In genomic region chr10:25111181-25111580, GRCm38 (mm10) we compare ENCODE assay signal across 13 mouse cellular contexts.
DNase-seq lines count a peak whose midpoint lies in the region; ATAC-seq and TF ChIP-seq lines count a peak whose summit lies in the region.
"Had no signal": no experiment of that assay in that cellular context is flagged by ENCODE, and none has a peak within 500 bp of the region (broad histone marks: within the 10 kb centered on the region; RNA-seq: fewer than 3 reads in every experiment).

No protein-coding gene starts in this region.

- H3K27me3 ChIP-seq in hindbrain, embryonic 14.5 days (ENCODE audit: control insufficient read depth, insufficient read depth, low read length) = no peaks in the 10 kb centered on the region
- H3K27me3 ChIP-seq in midbrain, embryonic 14.5 days (ENCODE audit: control insufficient read depth, insufficient read depth, low read length) = no peaks in the 10 kb centered on the region
- H3K27me3 ChIP-seq: Patski had no signal

- TF ChIP-seq CTCF in brain, embryonic 14.5 days (IDR thresholded peaks at IDR 0.05; ENCODE audit: borderline replicate concordance, extremely low read depth, insufficient read depth, insufficient read length) = no peak

- H3K4me3 ChIP-seq in hindbrain, embryonic 14.5 days (replicated peaks; ENCODE audit: low read length) = no peak overlapping the region
- H3K4me3 ChIP-seq in midbrain, embryonic 14.5 days (replicated peaks; ENCODE audit: low read depth, low read length) = no peak overlapping the region
- H3K4me3 ChIP-seq: erythroblast, embryonic 14.5 days had no signal

- H3K9ac ChIP-seq in hindbrain, embryonic 14.5 days = no peak overlapping the region
- no peak overlapping the region for H3K9ac ChIP-seq in midbrain, embryonic 14.5 days (replicated peaks; ENCODE audit: low read length)

- 37% methylated on average over 7 of the region's 7 CpGs for WGBS in hindbrain, embryonic 14.5 days
- 48% methylated on average over 7 of the region's 7 CpGs for WGBS in midbrain, embryonic 14.5 days

- TF ChIP-seq POLR2A in brain, embryonic 14.5 days (IDR thresholded peaks at IDR 0.05; ENCODE audit: borderline replicate concordance, extremely low read depth, insufficient read depth, insufficient read length, poor library complexity, severe bottlenecking) = no peak

- no peak overlapping the region for H3K4me2 ChIP-seq in hindbrain, embryonic 14.5 days (replicated peaks)
- H3K4me2 ChIP-seq in midbrain, embryonic 14.5 days (ENCODE audit: low read length) = no peak overlapping the region

- peak overlapping the region; percentile 82 for H3K27ac ChIP-seq in hindbrain, embryonic 14.5 days
- H3K27ac ChIP-seq in midbrain, embryonic 14.5 days (replicated peaks; ENCODE audit: low read depth, low read length) = peak overlapping the region; percentile 69

- H3K36me3 ChIP-seq in hindbrain, embryonic 14.5 days (replicated peaks; ENCODE audit: control insufficient read depth, insufficient read depth) = no peaks in the 10 kb centered on the region
- no peaks in the 10 kb centered on the region for H3K36me3 ChIP-seq in midbrain, embryonic 14.5 days (ENCODE audit: control insufficient read depth, insufficient read depth, low read length)

- H3K9me3 ChIP-seq in hindbrain, embryonic 14.5 days (ENCODE audit: control insufficient read depth, low read length) = no peaks in the 10 kb centered on the region
- no peaks in the 10 kb centered on the region for H3K9me3 ChIP-seq in midbrain, embryonic 14.5 days (ENCODE audit: control insufficient read depth, low read length)

- intact Hi-C loops in heart, postnatal 36 days (cut with DNase I) = no loop called here

- H3K4me1 ChIP-seq in hindbrain, embryonic 14.5 days (replicated peaks; ENCODE audit: control insufficient read depth, insufficient read depth, low read length) = peaks cover 20% of the 10 kb centered on the region
- H3K4me1 ChIP-seq in midbrain, embryonic 14.5 days (ENCODE audit: control insufficient read depth, insufficient read depth, low read length) = peaks cover 15% of the 10 kb centered on the region

- ATAC-seq in hindbrain, embryonic 14.5 days (ENCODE audit: low FRiP score) = no peak
- ATAC-seq in midbrain, embryonic 14.5 days (ENCODE audit: low FRiP score, low TSS enrichment) = no peak
- no peak for ATAC-seq in megakaryocyte-erythroid progenitor cell, adult 5-6 weeks (replicated peaks; ENCODE audit: low FRiP score, low TSS enrichment, poor library complexity, severe bottlenecking)
- ATAC-seq: activated CD4-positive, CD25-positive, alpha-beta regulatory T cell, adult 4 months; Patski had no signal

- peak; percentile 65 for DNase-seq in cerebellum, adult 9-10 months
- DNase-seq in cerebellum, adult 8-10 months = no peak
- DNase-seq in brain, embryonic 14.5 days (ENCODE audit: low read depth) = peak; percentile 18
- no peak for DNase-seq in hindbrain, embryonic 14.5 days (ENCODE audit: low spot score)
- DNase-seq in midbrain, embryonic 14.5 days = peak; percentile 21
- DNase-seq in MN1 (ENCODE audit: low spot score) = no peak
- no peak for DNase-seq in heart, postnatal 36 days
- DNase-seq: kidney, adult 2 months; kidney, postnatal 4 days had no signal

Comparison
In these comparisons a context has a peak if more than half of its experiments do, and no peak if none do; other contexts are left out.
1. DNase-seq: peak in cerebellum, adult 9-10 months (single experiment), brain, embryonic 14.5 days (single experiment) and midbrain, embryonic 14.5 days (single experiment); none in cerebellum, adult 8-10 months (single experiment), hindbrain, embryonic 14.5 days (single experiment), MN1 (single experiment) and heart, postnatal 36 days (0 of 2).